Comparison of ENCODE assay signal across 14 mouse cellular contexts in the genomic region with DNA sequence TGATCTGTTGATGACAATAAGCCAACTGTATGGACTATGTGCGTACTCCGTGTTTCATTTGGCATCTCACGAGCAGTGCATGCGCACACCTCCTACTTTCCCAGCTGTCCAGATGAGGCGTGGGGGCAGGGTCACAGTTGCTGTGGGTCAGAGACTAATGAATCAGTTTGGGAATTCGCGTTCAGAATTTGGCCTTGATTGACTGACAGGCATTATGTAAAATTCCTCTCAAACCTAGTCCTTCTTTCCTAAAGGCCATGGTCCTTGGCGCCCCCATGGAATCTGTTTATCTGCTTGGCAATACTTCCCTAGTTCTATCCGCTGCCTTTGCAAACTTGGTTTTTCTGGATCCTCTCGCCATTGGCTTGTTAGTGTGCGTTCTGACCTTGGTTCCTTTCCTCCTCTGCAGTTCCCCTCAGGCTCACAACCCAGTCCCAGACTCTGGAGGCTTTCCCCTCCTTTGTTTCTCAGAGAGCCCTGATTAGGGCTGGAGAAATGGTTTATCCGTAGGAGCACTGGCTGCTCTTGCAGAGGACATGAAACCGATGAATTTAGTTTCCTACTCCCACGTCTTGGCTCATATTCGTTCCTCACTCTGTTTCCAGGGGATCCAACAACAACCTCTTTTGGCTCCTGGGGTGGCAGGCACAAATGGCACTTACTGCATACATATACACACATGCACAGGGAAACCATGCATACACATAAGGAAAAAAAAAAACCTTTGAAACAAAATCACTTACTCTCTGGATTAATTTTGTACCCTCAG. TPM values are rescaled to one million over a fixed set of nuclear protein-coding genes. Genes with fewer than 3 reads are reported as not detected.
DNase-seq lines count a peak whose midpoint lies in the region; ATAC-seq and TF ChIP-seq lines count a peak whose summit lies in the region.
"Had no signal": no experiment of that assay in that cellular context is flagged by ENCODE, and none has a peak within 500 bp of the region (broad histone marks: within the 10 kb centered on the region; RNA-seq: fewer than 3 reads in every experiment).

No protein-coding gene starts in this region.

- no peaks in the 10 kb centered on the region for H3K9me3 ChIP-seq in forebrain, embryonic 12.5 days
- H3K9me3 ChIP-seq in intestine, embryonic 16.5 days (ENCODE audit: control insufficient read depth, low read length), result no peaks in the 10 kb centered on the region

- peaks cover 2% of the 10 kb centered on the region; the same call in 1 of the 2 replicates for H3K4me1 ChIP-seq in liver, adult 2 months (ENCODE audit: control insufficient read depth, insufficient read depth, low read length)
- no peaks in the 10 kb centered on the region for H3K4me1 ChIP-seq in forebrain, embryonic 12.5 days
- peaks cover 4% of the 10 kb centered on the region for H3K4me1 ChIP-seq in intestine, embryonic 16.5 days (ENCODE audit: control insufficient read depth, insufficient read depth, low read length)

- H3K4me2 ChIP-seq in forebrain, embryonic 12.5 days, result no peak overlapping the region
- no peak overlapping the region for H3K4me2 ChIP-seq in intestine, embryonic 16.5 days (ENCODE audit: low read depth, low read length)
- H3K4me2 ChIP-seq: liver, embryonic 11.5 days; midbrain, embryonic 11.5 days had no signal

- H3K27ac ChIP-seq in liver, adult 2 months (replicated peaks; ENCODE audit: insufficient read depth, low read depth, low read length), result 0 out of 2 replicates have a peak overlapping the region, but pooled peaks have one; percentile 1
- no peak overlapping the region for H3K27ac ChIP-seq in forebrain, embryonic 12.5 days
- H3K27ac ChIP-seq in intestine, embryonic 16.5 days (ENCODE audit: low read length), result no peak overlapping the region
- H3K27ac ChIP-seq: gastrocnemius, adult 2 months had no signal

- H3K79me2 ChIP-seq in liver, adult 2 months (ENCODE audit: control insufficient read depth, insufficient read depth, low read length), result no peaks in the 10 kb centered on the region

- peak; percentile 36 to 52 for DNase-seq in frontal cortex, postnatal 36 days (ENCODE audit: low spot score in 2 of 2)
- no peak for DNase-seq in frontal cortex, postnatal 14 days (ENCODE audit: low spot score in 2 of 2)
- no peak for DNase-seq in liver, adult 2 months (ENCODE audit: extremely low read depth, low read depth, low spot score)
- no peak for DNase-seq in liver
- peak; percentile 27 to 43 for DNase-seq in layer of hippocampus, postnatal 36 days
- DNase-seq in testis, postnatal 14 days (ENCODE audit: low spot score), result peak; percentile 60
- DNase-seq: cerebellum, postnatal 36 days; gastrocnemius, adult 2 months; kidney, postnatal 25 days had no signal

- H3K9ac ChIP-seq in liver, adult 2 months (ENCODE audit: low read depth, low read length), result no peak overlapping the region
- no peak overlapping the region for H3K9ac ChIP-seq in forebrain, embryonic 12.5 days
- H3K9ac ChIP-seq in intestine, embryonic 16.5 days (ENCODE audit: low read depth, low read length), result no peak overlapping the region

- no peak for ATAC-seq in forebrain, embryonic 12.5 days (ENCODE audit: low FRiP score)
- ATAC-seq in intestine, embryonic 16.5 days, result no peak
- ATAC-seq: lung, postnatal 0 days had no signal

- H3K27me3 ChIP-seq in liver, adult 2 months (ENCODE audit: control insufficient read depth, insufficient read depth, low read length), result no peaks in the 10 kb centered on the region
- H3K27me3 ChIP-seq in forebrain, embryonic 12.5 days, result no peaks in the 10 kb centered on the region
- H3K27me3 ChIP-seq in intestine, embryonic 16.5 days (replicated peaks; ENCODE audit: control insufficient read depth, insufficient read depth, low read length), result no peaks in the 10 kb centered on the region

- TF ChIP-seq CTCF in liver, adult 2 months (IDR thresholded peaks at IDR 0.05; ENCODE audit: low read depth, low read length), result no peak

- WGBS in liver, adult 2 months, result 65% methylated on average over 15 of the region's 15 CpGs
- WGBS in forebrain, embryonic 12.5 days, result 89% methylated on average over 15 of the region's 15 CpGs
- WGBS in intestine, embryonic 16.5 days, result 90% methylated on average over 15 of the region's 15 CpGs

- no peak overlapping the region for H3K4me3 ChIP-seq in liver, adult 2 months (ENCODE audit: insufficient read depth, low read depth, low read length)
- H3K4me3 ChIP-seq in forebrain, embryonic 12.5 days (replicated peaks), result no peak overlapping the region
- no peak overlapping the region for H3K4me3 ChIP-seq in intestine, embryonic 16.5 days (ENCODE audit: low read length)
- H3K4me3 ChIP-seq: gastrocnemius, adult 2 months had no signal

- no peak for TF ChIP-seq POLR2A in liver, adult 2 months (IDR thresholded peaks at IDR 0.05; ENCODE audit: extremely low read depth, insufficient read depth, low read length)

- peaks cover 25% of the 10 kb centered on the region for H3K36me3 ChIP-seq in liver, adult 2 months (ENCODE audit: control insufficient read depth, insufficient read depth, low read length)
- H3K36me3 ChIP-seq in forebrain, embryonic 12.5 days (replicated peaks), result peaks cover 76% of the 10 kb centered on the region
- peaks cover 9% of the 10 kb centered on the region for H3K36me3 ChIP-seq in intestine, embryonic 16.5 days (ENCODE audit: control insufficient read depth, insufficient read depth, low read length)

RNA-seq across cellular contexts. Expression of gene Psen1, which starts 28.6 kb away (rescaled TPM):
- total RNA-seq in liver, adult 2 months (2014; rRNA removed), result 17.0 and 17.3 TPM in 2 replicates
- 11.4 and 12.2 TPM in 2 replicates for polyA plus RNA-seq in liver, adult 2 months (2012; rRNA removed)
- total RNA-seq in layer of hippocampus, postnatal 36 days (2021), result 10 to 100 TPM; 66.6 to 67.1 TPM
- polyA plus RNA-seq in forebrain, embryonic 12.5 days (2016; fragmentation: Nextera tagmentation; extraction: Ambion mirVana), result 67.4 and 69.0 TPM in 2 replicates
- 98.6 and 107 TPM in 2 replicates for polyA plus RNA-seq in intestine, embryonic 16.5 days (2015; fragmentation: Nextera tagmentation; extraction: Ambion mirVana)

RNA-seq across cellular contexts. Expression of gene Papln, which starts 46.8 kb away (rescaled TPM):
- 1.3 and 1.9 TPM in 2 replicates for total RNA-seq in liver, adult 2 months (2014; rRNA removed)
- polyA plus RNA-seq in liver, adult 2 months (2012; rRNA removed), result 2.5 and 3.1 TPM in 2 replicates
- 1 to 10 TPM; 2.8 to 3.1 TPM for total RNA-seq in layer of hippocampus, postnatal 36 days (2021)
- 0.12 and 0.23 TPM in 2 replicates for polyA plus RNA-seq in forebrain, embryonic 12.5 days (2016; fragmentation: Nextera tagmentation; extraction: Ambion mirVana)
- 5.2 and 5.8 TPM in 2 replicates for polyA plus RNA-seq in intestine, embryonic 16.5 days (2015; fragmentation: Nextera tagmentation; extraction: Ambion mirVana)
- polyA plus RNA-seq: midbrain, embryonic 11.5 days had no signal

Comparison
In these comparisons a context has a peak if more than half of its experiments do, and no peak if none do; other contexts are left out.
1. DNase-seq: peak in frontal cortex, postnatal 36 days (2 of 2), layer of hippocampus, postnatal 36 days (2 of 2) and testis, postnatal 14 days (single experiment); none in frontal cortex, postnatal 14 days (0 of 2), liver, adult 2 months (single experiment) and liver (single experiment).